Mouse (Mus musculus): ENCODE measurements around the gene Gtpbp1. TPM values are rescaled to one million over a fixed set of nuclear protein-coding genes. Genes with fewer than 3 reads are reported as not detected.
"Not testable (repeated sequence)": the region's sequence is repeated elsewhere in the genome, so short reads cannot be mapped to it uniquely, and the experiment has no call there.

The Gtpbp1 gene
- polyA plus RNA-seq, 1 experiment from 2014 or later, result 54.3 TPM

DNA sequence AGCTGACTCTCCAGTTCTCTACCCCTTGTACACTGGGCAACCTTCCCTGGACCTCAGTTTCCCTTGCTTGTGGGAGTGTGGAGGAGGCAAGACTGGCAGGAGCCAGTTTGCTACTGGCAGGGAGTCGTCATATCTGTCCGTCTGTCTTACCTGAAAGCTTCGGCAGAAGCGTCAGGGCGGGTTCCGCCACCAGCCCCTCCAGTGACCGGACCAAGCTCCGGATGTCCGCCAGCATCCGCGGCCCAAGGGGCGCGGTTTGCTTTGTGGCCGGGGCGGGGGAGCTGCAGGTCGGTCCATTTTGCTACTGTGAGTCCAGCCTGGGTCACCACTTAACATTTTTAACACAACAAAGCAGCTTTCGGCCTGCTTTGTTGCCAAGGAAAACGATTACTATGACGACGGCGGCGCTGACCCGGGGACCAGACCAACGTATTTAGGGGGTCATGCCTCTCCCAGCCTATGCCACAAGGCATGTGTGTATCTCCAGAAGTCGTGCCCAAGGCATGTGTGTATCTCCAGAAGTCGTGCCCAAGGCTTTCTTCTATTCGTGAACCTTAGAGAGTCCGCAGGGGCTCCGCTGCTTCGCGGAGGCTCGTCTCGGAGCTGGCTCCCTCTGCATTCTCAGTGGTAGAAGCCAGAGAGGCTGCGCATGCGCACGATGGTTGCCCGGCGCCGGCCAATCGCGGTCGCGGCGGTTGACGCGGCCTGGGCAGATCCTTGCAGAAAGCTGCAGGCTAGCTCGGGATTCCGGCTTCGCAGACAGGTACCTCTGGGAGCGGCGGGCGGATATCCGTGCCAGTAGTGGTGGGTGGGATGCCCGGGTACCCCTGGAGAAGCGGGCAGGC is 31.9 kb upstream of the Gtpbp1 start, which contains the start of the genes Fam227a and Cby1:
Gene Fam227a, minus strand, starts transcription at position 426 of the 845 bp plus-strand sequence.
Gene Cby1, plus strand, starts transcription at position 669 of the 845 bp plus-strand sequence.
- H3K27me3 ChIP-seq (ENCODE audit: control insufficient read depth, insufficient read depth, low read length), result no peaks in the 10 kb centered on the region
- peak within 1 kb of the TSS; percentile 86 for H3K9ac ChIP-seq (ENCODE audit: low read length)
- no peaks in the 10 kb centered on the region for H3K9me3 ChIP-seq (ENCODE audit: control insufficient read depth, low read length)
- peak within 1 kb of the TSS; percentile 63 for H3K4me3 ChIP-seq (ENCODE audit: low read depth, low read length)
- under 1% methylated on average over 55 of the region's 55 CpGs for WGBS
- no peaks in the 10 kb centered on the region; the same call in 1 of the 2 replicates for H3K36me3 ChIP-seq (ENCODE audit: control insufficient read depth, insufficient read depth, low read length)
- peak within 1 kb of the TSS; percentile 96 for H3K27ac ChIP-seq (ENCODE audit: low read depth, low read length)
- DNase-seq (ENCODE audit: low spot score), result peak; percentile 98
- H3K4me1 ChIP-seq (replicated peaks; ENCODE audit: control insufficient read depth, insufficient read depth, low read length), result peaks cover 3% of the 10 kb centered on the region
- peak within 1 kb of the TSS; percentile 73 for H3K4me2 ChIP-seq (ENCODE audit: low read depth, low read length, severe bottlenecking)
- ATAC-seq (replicated peaks; ENCODE audit: low FRiP score), result peak; percentile 86

DNA sequence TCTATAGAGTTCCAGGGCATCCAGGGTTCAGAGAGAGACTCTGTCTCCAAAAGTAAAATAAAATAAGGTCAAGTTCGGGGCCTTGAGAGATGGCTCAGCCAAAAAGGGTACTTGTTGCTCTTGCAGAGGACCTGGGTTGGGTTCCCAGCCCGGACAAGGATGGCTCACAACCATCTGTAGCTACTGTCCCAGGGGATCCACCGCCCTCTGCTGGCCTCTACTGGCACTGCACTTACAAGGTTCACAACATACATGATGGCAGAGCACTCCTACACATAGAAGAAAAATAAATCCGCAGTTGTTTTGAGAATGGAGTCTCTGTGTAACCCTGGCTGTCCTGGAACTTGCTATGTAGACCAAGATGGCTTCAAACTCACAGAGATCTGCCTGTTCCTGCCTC is 28.8 kb upstream of the Gtpbp1 start:
- ATAC-seq (replicated peaks; ENCODE audit: low FRiP score) (no peak), DNase-seq (ENCODE audit: low spot score) (peak; percentile 73)
- WGBS, result 72% methylated on average over 4 of the region's 4 CpGs
- Histone ChIP-seq H3K27ac (ENCODE audit: low read depth, low read length) (no peak overlapping the region), H3K4me3 (ENCODE audit: low read depth, low read length) (no peak overlapping the region), H3K4me2 (ENCODE audit: low read depth, low read length, severe bottlenecking) (no peak overlapping the region), H3K36me3 (ENCODE audit: control insufficient read depth, insufficient read depth, low read length) (no peaks in the 10 kb centered on the region; the same call in 1 of the 2 replicates), H3K9me3 (ENCODE audit: control insufficient read depth, low read length) (no peaks in the 10 kb centered on the region), H3K27me3 (ENCODE audit: control insufficient read depth, insufficient read depth, low read length) (no peaks in the 10 kb centered on the region), H3K4me1 (replicated peaks; ENCODE audit: control insufficient read depth, insufficient read depth, low read length) (peaks cover 3% of the 10 kb centered on the region), H3K9ac (ENCODE audit: low read length) (no peak overlapping the region)

DNA sequence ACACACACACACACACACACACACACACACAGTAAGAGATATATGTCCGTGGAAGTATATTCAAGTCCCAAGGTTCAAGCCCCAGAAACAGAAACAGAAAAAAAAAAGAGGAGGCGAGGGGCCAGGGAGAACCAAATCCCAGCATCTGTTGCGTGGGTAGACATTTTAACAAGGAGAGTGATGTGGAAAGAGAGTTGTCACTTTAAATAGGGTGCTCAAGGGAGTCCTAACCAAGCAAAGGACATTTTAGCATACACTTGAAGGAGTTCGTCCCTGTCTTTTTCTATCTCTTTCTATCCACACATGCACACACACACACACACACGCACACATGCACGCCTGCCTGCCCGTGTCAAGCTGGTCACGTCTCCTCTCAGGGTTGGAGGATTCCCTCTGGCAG is 26.0 kb upstream of the Gtpbp1 start:
- ATAC-seq (replicated peaks; ENCODE audit: low FRiP score) (no peak), DNase-seq (ENCODE audit: low spot score) (no peak)
- no peak overlapping the region for H3K27ac ChIP-seq (ENCODE audit: low read depth, low read length)
- no peaks in the 10 kb centered on the region; the same call in 1 of the 2 replicates for H3K36me3 ChIP-seq (ENCODE audit: control insufficient read depth, insufficient read depth, low read length)
- H3K9ac ChIP-seq (ENCODE audit: low read length), result no peak overlapping the region
- H3K4me2 ChIP-seq (ENCODE audit: low read depth, low read length, severe bottlenecking), result no peak overlapping the region
- no peaks in the 10 kb centered on the region for H3K27me3 ChIP-seq (ENCODE audit: control insufficient read depth, insufficient read depth, low read length)
- no peaks in the 10 kb centered on the region for H3K9me3 ChIP-seq (ENCODE audit: control insufficient read depth, low read length)
- peaks cover 3% of the 10 kb centered on the region for H3K4me1 ChIP-seq (replicated peaks; ENCODE audit: control insufficient read depth, insufficient read depth, low read length)
- WGBS, result 90% methylated on average over 8 of the region's 8 CpGs
- H3K4me3 ChIP-seq (ENCODE audit: low read depth, low read length), result no peak overlapping the region

DNA sequence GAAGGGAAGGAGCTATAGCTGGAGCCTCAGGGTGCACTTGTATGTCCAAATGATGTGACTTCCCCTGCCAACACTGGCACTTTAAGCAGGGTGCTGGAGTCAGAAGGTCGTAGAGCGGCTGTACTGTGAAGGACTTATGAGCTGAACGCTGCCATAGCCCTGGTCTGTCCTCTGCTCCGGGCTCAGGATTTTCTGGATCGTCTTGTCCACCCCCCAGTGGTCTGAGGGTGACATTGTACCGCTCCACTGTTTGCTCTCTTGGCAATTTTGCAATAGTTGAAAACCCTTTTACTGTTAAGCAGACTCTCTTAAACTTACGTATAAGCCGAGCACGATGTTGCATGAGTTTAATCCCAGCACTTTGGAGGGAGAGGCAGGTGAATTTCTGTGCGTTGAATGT is 21.4 kb upstream of the Gtpbp1 start:
- H3K36me3 ChIP-seq (ENCODE audit: control insufficient read depth, insufficient read depth, low read length), result no peaks in the 10 kb centered on the region; the same call in 1 of the 2 replicates
- no peak overlapping the region for H3K27ac ChIP-seq (ENCODE audit: low read depth, low read length)
- no peak for DNase-seq (ENCODE audit: low spot score)
- 82% methylated on average over 10 of the region's 10 CpGs for WGBS
- H3K4me3 ChIP-seq (ENCODE audit: low read depth, low read length), result no peak overlapping the region
- H3K9ac ChIP-seq (ENCODE audit: low read length), result no peak overlapping the region
- no peaks in the 10 kb centered on the region for H3K9me3 ChIP-seq (ENCODE audit: control insufficient read depth, low read length)
- H3K27me3 ChIP-seq (ENCODE audit: control insufficient read depth, insufficient read depth, low read length), result no peaks in the 10 kb centered on the region
- no peak for ATAC-seq (replicated peaks; ENCODE audit: low FRiP score)
- peaks cover 2% of the 10 kb centered on the region; the same call in 1 of the 2 replicates for H3K4me1 ChIP-seq (replicated peaks; ENCODE audit: control insufficient read depth, insufficient read depth, low read length)
- H3K4me2 ChIP-seq (ENCODE audit: low read depth, low read length, severe bottlenecking), result no peak overlapping the region

DNA sequence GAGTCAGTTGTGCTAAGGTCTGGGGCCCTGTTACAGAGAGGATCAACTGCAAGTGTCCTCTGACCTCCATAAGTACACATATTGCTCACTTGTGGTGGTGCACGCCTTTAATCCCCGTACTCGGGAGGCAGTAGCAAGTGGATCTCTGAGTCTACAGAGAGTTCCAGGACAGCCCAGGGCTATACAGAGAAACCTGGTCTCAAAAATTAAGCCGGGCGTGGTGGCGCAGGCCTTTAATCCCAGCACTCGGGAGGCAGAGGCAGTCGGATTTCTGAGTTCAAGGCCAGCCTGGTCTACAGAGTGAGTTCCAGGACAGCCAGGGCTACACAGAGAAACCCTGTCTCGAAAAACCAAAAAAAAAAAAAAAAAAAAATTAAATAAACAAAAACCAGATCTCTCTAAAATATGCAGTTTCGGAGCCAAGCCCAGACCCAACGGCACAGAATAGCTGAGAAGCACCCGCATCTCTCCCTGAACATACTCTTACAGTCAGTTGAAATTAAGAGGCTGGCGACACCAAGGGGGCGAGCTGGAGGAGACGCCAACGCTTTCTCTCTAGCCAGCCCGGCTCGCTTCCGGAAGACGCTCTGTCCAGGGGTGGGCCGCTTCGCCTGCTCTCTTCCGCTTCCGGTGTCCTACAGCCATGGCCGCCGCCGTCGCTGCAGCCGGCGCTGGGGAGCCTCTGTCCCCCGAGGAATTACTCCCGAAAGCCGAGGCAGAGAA is 20.2 kb upstream of the Gtpbp1 start, which contains the start of gene Tomm22:
Gene Tomm22, plus strand, starts transcription at position 613 of the 723 bp plus-strand sequence.
- Histone ChIP-seq H3K4me3 (ENCODE audit: low read depth, low read length) (peak within 1 kb of the TSS; percentile 62), H3K27ac (ENCODE audit: low read depth, low read length) (no peak within 1 kb of the TSS), H3K4me1 (replicated peaks; ENCODE audit: control insufficient read depth, insufficient read depth, low read length) (peaks cover 2% of the 10 kb centered on the region; the same call in 1 of the 2 replicates), H3K9me3 (ENCODE audit: control insufficient read depth, low read length) (no peaks in the 10 kb centered on the region), H3K9ac (ENCODE audit: low read length) (peak within 1 kb of the TSS; percentile 78), H3K27me3 (ENCODE audit: control insufficient read depth, insufficient read depth, low read length) (no peaks in the 10 kb centered on the region), H3K4me2 (ENCODE audit: low read depth, low read length, severe bottlenecking) (peak within 1 kb of the TSS; percentile 63), H3K36me3 (ENCODE audit: control insufficient read depth, insufficient read depth, low read length) (no peaks in the 10 kb centered on the region; the same call in 1 of the 2 replicates)
- DNase-seq (ENCODE audit: low spot score) (peak; percentile 94), ATAC-seq (replicated peaks; ENCODE audit: low FRiP score) (peak; percentile 98)
- 22% methylated on average over 33 of the region's 33 CpGs for WGBS

DNA sequence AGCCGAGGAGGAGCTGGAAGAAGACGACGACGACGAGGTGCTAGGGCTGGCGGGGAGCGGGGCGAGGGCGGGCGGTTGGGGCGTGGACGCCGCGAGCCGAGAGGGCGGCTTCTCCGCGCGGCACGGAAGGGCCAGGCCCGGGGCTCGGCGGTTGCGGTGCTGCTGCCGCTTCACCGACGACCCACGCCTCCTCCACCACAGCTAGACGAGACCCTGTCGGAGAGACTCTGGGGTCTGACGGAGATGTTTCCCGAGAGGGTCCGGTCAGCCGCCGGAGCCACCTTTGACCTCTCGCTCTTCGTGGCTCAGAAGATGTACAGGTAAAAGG is 19.7 kb upstream of the Gtpbp1 start:
- H3K9me3 ChIP-seq (ENCODE audit: control insufficient read depth, low read length), result no peaks in the 10 kb centered on the region
- no peaks in the 10 kb centered on the region for H3K27me3 ChIP-seq (ENCODE audit: control insufficient read depth, insufficient read depth, low read length)
- WGBS, result under 1% methylated on average over 37 of the region's 37 CpGs
- peak overlapping the region; percentile 63 for H3K4me2 ChIP-seq (ENCODE audit: low read depth, low read length, severe bottlenecking)
- ATAC-seq (replicated peaks; ENCODE audit: low FRiP score), result peak; percentile 56; the same call in 1 of the 2 replicates
- H3K4me3 ChIP-seq (ENCODE audit: low read depth, low read length), result peak overlapping the region; percentile 62
- H3K36me3 ChIP-seq (ENCODE audit: control insufficient read depth, insufficient read depth, low read length), result no peaks in the 10 kb centered on the region; the same call in 1 of the 2 replicates
- H3K9ac ChIP-seq (ENCODE audit: low read length), result peak overlapping the region; percentile 78
- H3K4me1 ChIP-seq (replicated peaks; ENCODE audit: control insufficient read depth, insufficient read depth, low read length), result peaks cover 2% of the 10 kb centered on the region; the same call in 1 of the 2 replicates
- DNase-seq (ENCODE audit: low spot score), result no peak
- H3K27ac ChIP-seq (ENCODE audit: low read depth, low read length), result no peak overlapping the region

DNA sequence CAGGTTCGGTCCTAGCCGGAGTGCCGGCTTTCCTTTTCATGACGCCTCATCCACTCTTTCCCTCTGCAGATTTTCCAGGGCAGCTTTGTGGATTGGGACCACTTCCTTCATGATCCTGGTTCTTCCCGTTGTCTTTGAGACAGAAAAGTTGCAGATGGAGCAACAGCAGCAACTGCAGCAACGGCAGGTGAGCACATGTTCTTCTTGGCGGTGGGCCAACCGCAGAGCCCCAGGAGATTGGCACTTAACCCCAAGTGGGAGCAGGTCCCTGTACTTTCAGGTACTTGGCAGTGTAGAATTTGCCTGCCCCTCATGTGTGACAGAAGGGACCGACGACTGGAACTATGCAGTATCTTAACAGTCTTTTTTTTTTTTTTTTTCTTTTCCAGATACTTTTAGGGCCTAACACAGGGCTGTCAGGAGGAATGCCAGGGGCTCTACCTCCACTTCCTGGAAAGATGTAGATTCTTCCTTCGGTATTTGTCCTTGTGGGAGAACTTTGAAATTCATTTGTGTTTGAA is 18.8 kb upstream of the Gtpbp1 start:
- H3K9ac ChIP-seq (ENCODE audit: low read length); H3K4me1 ChIP-seq (replicated peaks; ENCODE audit: control insufficient read depth, insufficient read depth, low read length); H3K9me3 ChIP-seq (ENCODE audit: control insufficient read depth, low read length); H3K27ac ChIP-seq (ENCODE audit: low read depth, low read length); ATAC-seq (replicated peaks; ENCODE audit: low FRiP score); H3K36me3 ChIP-seq (ENCODE audit: control insufficient read depth, insufficient read depth, low read length); H3K27me3 ChIP-seq (ENCODE audit: control insufficient read depth, insufficient read depth, low read length); DNase-seq (ENCODE audit: low spot score): not testable (repeated sequence)
- peak overlapping the region; percentile 63 for H3K4me2 ChIP-seq (ENCODE audit: low read depth, low read length, severe bottlenecking)
- 92% methylated on average over 11 of the region's 11 CpGs for WGBS
- H3K4me3 ChIP-seq (ENCODE audit: low read depth, low read length), result peak overlapping the region; percentile 62; the same call in 1 of the 2 replicates

DNA sequence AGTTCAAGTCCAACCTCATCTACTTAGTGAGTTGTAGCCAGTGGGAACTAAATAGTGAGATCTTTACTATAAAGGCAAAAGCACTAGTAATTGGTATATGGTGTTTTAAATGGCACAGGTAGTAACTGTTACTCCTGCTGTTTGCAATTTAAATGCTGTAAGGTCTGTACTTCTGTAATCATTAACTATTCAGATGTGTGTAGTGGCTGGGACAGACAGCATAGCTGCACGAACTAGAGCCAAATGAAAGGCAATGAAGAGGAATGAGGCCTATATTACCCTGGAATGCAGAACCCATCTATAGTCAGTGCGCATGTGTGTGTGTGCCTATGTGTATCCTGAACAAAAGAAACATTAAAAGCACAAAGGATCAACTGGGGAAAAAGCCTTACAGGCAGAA is 12.7 kb upstream of the Gtpbp1 start:
- Histone ChIP-seq H3K4me2 (ENCODE audit: low read depth, low read length, severe bottlenecking) (no peak overlapping the region), H3K4me1 (replicated peaks; ENCODE audit: control insufficient read depth, insufficient read depth, low read length) (no peaks in the 10 kb centered on the region), H3K27me3 (ENCODE audit: control insufficient read depth, insufficient read depth, low read length) (no peaks in the 10 kb centered on the region), H3K9me3 (ENCODE audit: control insufficient read depth, low read length) (no peaks in the 10 kb centered on the region), H3K9ac (ENCODE audit: low read length) (no peak overlapping the region), H3K27ac (ENCODE audit: low read depth, low read length) (no peak overlapping the region), H3K4me3 (ENCODE audit: low read depth, low read length) (no peak overlapping the region), H3K36me3 (ENCODE audit: control insufficient read depth, insufficient read depth, low read length) (no peaks in the 10 kb centered on the region; the same call in 1 of the 2 replicates)
- no peak for ATAC-seq (replicated peaks; ENCODE audit: low FRiP score)
- WGBS, result 88% methylated on average over 2 of the region's 2 CpGs
- DNase-seq (ENCODE audit: low spot score), result no peak
